Mouse (Mus musculus): ENCODE results near the gene Vps13d.

GRCm38 (mm10) chr4:145026449-145026851 is 168.4 kb downstream of the Vps13d start:
- TF ChIP-seq CTCF (IDR thresholded peaks at IDR 0.05; ENCODE audit: low read depth, low read length) (no peak), EP300 (IDR thresholded peaks at IDR 0.05; ENCODE audit: insufficient read depth, low read depth, low read length) (no peak), POLR2A (IDR thresholded peaks at IDR 0.05; ENCODE audit: insufficient read depth, low read length) (no peak)
